Mouse (Mus musculus) lung, postnatal 36 days (tissue): ENCODE measurements around the gene Loxl4.
A peak's percentile ranks its signal among the peaks of the same experiment; 100 is the strongest.

Experiments used
- DNase-seq: peaks from one replicate; pipeline ENCODE4 v3.0.0; 2022; ENCODE audit warnings: mixed read lengths

The Loxl4 gene

DNA sequence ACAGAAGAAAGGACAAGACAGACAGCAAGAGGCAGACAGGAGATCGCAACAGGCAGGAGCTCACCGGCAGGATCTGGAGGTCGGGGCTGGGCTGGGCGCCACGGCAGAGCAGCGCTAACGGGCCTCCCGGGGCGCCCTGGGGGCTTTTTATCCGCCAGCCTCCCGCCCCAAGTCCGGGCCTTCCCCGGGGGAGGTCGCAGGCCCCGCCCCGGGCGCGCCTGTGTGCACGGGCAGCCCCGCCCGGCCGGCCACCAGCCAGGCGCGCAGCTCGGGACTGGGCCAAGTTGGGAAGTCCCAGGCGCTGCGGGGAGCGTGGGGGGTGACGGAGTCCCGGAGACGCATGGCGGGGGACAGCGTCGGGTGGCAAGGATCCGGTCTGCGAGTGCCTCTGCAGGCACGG, at the start of gene Loxl4:
TSS of gene Loxl4 (minus strand) at position 160 of the 400 bp plus-strand sequence.
- DNase-seq = peak; percentile 65

DNA sequence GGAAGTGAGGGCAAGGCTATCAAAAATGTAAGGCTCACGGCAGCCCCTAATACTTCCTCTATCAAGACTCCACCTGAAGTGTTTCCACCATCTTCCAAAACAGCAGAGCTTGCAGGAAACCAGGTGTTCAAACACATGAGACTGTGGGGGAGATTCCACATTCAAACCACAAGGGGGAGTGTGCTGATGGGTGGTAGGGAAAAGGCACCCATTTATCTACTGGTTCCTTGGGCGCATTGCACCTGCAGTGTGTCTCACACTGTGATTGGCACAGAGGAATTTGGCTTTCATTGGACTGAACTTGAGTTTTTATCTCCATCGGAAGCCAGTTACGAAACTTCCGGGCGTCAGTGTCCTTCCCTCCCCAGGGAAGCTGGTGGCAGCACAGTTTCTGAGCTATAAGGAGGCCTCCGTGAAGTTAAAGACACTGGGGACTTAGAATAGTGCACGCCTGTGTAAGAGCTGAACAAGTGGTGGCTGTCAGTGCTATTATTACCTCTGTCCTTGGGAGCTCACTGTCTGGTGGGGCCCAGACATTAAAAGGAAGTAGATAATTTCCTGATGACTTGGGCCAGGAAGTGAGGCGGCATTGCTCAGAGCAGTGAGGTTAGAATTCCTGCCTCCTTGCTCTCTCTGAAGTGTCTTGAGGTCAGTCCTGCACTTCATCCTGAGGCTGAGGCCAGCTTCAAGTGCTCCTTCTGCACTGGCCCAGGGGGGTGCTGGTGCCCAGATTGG, 49.0 kb upstream of the Loxl4 start:
- peak; percentile 56 for DNase-seq

DNA sequence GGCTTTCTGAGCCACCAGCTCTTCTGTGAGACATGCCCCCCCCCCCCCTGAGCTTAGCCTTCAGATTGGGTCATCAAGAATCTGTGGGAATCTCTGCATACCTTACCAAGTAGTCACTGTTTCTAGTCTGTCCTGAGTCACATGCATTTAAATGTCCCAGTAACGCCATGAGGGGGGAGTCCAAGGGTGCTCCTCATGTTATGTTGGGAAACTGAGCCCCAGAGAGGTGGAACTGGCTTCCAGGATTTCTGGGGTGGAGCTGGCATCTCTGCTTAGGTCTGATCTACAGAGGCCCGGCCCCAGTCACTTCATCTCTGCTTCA, 47.6 kb upstream of the Loxl4 start:
- DNase-seq = no peak

DNA sequence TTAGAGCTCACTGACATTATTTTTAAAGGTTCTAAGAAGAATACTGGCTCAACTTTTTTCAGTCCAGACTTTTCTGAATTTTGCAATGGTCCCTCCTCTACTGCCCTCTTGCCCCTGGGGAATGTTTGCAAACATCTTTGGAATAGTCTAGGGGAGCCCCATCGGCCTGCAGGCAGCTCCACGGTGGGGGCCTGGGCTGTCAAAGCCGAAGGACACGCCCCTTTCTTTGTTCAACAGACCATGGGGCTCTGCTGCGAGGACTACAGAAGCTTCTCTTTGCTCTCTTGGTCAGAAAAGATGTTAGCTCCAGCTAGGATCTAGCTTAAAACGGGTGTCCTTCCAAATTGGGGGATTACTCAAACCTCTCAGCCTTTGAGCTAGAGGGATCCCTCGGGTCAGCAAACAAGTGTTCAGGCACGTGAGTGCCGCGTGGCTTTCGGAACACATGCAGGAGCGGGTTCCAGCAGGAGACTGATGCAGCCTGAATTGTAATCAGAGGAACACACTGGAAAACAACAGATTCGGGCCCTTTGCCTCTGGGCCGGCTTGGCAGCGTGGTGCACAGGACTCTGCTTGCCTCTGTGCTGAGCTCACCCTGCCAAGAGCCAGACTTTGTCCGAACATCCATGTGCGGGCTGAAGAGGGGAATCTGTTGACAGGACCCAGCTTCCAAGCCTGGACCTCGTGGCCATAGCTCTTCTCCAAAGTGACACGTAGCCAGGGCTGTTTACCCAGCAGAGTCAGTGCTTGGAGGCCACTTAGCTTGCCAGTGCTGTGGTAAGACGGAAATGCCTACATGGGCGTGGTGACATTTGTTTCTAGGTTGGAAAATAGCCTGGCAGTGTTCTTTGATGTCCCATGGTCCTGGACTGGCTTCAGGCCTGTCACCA, 47.0 kb upstream of the Loxl4 start:
- DNase-seq = peak; percentile 85

DNA sequence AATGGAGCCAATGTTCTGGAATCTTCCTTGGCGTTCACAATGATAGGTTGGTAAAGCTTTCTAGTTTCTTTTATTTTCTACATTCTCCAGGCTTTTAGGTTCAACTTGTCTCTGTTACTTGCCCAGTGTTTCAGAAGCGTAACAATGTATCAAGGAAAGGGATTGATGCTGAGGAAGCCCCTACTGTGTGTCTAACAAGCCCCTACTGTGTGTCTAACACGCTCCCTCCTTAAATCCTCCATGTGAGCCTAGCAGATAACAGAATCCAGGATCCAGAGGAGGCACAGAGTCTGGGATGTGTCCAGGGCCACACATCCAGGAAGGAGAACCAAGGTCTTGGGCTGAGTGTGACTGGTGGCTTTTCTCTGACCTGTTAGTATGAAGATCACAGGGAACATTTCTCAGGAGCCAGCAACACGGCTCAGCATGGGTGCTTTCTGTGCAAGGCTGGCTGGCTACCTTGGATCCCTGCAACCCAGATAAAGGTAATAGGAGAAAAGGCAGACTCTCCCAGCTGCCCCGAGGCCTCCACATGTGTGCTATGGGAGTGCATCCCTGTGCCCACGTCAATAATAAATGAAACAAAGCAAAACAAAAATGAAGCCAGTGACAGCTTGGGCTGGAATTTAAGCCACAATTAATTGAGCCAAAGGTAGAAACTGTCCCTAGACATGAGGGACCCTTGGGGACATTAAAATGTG, 46.0 kb upstream of the Loxl4 start:
- DNase-seq = no peak

DNA sequence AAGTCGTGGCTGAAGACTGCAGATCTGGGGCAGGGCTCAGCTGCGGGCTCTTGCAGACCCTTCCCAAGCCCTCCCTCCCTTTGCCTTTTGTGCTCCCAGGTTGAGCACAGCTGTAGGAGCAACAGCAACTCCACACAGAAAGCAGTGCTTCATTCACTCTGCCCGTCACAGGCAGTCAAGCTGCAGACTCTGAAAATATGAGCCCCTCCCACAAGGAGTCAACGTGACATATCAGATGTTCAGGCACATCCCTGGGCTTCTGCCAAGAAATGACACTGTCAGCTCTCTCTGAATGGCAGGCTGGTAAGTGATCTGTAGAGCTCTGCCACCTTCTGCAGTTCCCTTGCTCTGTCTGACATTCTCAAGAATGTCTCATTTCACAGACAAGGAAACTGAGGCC, 45.2 kb upstream of the Loxl4 start:
- peak; percentile 37 for DNase-seq

DNA sequence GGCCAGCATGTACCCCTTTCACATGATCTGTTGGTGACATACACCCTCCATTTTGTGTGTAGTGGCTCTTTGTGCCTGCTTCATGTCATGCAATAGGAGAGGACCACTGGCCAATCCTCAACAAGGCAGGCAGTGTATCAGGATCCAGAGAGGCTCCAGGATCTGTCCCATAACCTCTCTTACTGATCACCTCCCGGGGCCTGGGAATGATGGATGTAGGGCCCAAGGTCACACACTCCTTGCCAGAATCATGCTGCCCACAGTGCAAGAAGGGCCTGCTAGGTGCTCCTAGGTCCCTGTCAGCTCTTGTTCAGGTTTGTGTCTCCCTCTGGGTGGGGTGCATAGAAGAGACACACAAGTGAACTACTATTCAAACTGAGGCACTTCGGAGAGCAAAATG, 44.7 kb upstream of the Loxl4 start:
- no peak for DNase-seq

DNA sequence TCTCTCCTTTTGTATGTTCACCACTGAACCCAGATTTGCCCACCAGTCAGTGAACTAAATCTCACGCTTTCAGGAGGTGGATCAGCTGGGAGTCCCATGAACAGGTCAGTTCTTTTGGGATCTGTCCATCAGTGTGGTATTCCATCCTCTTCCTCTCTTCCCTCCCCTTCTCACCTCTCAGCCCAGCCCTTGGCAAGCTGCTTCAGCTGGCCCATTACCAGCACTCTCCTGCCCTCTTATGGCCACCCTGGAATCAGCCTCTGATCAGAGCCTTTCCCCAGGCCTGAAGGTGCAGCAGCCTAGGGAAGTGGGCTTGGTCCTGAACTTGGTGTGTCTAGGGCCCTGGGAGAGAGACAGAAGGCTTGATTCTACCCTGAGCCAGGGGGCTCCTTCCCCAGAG, 42.4 kb upstream of the Loxl4 start:
- DNase-seq = peak; percentile 79

DNA sequence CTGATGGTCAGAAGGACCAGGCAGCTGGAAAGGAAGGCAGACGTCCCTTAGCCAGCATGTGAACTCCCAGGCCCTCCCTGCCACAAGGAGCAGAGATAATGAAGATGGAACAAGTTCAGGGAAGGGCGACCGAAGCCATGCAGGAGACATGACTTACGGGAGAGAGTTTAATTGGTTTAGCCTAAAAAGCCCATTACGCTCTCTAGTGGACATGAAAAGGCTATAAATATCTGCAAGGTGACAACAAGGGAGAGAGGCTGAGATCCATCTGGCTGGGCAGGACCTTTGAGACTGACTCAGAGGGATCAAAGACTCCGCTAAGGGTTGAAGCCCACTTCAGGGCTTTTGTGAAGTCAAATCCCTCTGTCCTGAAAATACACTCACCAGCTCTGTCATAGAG, 40.5 kb upstream of the Loxl4 start:
- no peak for DNase-seq

DNA sequence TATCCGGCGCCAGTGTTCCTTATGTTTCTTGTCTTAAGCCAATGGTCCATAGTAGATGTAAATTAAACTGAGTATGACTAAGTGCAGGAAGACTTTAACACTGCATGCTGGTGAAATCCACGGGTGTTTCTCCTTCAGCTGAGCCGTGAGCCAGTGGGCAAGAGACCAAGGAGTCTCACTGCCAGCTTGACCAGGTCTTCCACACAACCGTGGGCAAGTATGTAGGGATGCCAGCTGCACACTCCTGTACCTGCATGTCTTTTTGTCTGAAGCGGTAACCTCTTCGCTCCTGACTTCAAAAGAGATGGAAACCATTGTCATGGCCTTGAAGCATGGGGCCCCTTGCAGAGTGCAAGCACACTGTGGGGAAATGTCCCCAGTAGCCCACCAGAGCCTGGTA, 39.8 kb upstream of the Loxl4 start:
- no peak for DNase-seq

DNA sequence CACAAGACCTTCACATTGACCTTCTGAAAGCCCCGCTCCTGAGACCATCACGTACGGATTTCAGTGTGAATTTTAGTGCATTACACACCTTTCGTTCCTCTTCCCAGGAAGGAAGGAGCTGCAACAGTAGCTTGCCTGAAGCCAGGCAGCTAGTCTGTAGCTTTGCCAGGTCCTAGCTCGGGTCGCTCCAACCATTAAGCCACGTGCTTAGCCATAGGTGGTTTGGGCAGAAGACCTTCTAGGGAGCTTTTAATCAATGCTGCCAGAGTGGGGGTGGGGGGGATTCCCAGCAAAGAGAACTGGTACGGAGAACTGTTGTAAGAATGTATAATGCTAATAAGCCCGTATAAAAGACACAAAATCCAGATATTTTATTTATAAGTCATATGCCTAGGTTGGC, 27.6 kb upstream of the Loxl4 start:
- DNase-seq = no peak

DNA sequence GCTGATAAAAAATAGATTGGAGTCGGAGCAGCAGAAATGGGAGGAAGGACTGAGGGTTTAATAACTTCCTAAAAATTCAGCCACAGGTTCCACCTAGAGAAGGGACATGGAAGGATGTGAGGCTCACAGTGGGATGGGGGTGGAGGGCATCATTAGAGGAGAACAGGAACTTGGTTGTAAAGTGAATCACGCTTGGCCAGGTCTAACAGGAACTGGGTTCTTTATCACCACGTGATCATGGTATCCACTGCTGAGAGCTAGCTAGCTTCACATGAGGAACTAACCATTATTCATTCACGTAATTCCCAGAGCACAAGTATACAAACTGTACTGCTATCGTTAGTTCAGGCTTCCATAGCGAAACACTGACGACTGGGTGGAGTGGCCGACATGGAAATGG, 26.9 kb upstream of the Loxl4 start:
- DNase-seq = no peak

DNA sequence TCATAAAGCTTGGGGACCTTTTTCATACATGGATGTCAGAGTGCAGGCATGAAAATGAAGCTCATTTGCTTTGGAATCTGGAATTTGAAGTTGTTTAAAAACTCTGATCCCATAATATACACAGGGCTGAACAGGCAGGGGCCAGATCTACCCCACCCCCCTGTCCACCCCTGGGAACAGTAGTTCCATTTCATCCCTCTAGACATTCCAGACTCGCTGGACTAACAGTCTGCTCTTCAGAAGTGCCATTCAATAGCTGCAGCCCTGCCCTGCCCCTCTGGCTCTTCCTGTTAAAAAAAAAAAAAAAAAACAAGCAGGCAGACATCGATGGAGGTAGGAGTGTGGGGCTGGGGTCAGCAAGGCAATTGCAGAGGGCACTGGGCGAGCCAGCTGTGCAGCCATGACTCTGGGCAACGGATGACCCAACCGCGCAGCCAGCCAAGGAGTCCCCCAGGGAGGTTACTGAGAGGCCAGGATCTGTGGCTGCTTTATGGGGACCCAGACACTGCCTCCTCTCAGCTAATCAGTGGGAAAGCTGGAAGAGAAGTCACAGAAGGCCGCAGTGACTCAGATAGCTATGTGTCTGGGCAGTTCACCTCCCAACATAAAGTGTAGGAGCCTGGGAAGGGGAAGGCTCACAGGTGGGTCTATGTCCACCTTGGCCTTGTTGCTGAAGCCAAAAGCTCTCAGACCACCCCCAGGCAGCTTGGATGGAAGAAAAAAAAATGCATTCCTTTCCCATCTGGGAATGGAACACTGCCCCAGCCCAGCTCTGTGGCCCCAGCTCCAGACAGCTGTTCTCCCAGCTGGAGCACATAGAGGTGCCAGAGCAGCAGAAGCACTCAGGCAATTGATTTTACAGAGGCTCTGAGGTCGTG, 26.2 kb upstream of the Loxl4 start:
- peak; percentile 42 for DNase-seq

DNA sequence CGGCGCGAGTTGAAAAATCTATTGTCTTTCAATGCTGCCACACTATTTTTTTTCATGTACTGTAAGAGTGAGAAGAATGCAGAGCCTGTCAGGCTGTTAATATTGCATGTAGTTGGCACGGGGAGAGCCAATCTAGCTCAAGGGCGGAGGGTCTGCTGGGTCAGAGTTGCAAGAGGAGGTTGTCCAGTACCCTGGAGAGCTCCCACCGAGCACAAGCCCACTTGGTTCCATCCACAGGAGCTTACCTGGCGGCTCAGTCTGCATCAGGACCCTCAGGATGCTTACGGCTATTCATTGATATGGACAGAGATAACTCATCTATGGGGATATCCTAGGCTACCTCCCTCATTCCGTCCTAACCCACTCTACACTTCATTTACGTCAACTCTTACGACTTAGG, 24.0 kb upstream of the Loxl4 start:
- DNase-seq = no peak

DNA sequence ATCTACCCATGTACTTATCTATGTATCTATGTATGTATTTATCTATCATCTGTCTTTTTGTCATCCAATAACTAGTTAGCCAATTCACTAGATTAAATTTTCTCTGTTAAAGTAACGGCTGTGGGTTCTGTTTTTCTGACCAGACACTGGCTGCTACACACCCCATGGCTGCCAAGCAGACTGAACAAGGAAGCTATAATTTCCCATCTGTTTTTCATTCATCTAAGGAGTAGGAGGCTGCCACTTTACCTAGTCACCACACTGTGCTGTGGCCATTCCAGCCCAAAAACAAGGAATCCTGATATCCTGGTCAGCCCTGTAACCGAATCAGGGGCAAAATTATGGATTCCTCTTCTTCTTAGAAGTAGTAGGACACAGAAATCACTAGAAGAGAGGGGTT, 21.0 kb upstream of the Loxl4 start:
- no peak for DNase-seq

DNA sequence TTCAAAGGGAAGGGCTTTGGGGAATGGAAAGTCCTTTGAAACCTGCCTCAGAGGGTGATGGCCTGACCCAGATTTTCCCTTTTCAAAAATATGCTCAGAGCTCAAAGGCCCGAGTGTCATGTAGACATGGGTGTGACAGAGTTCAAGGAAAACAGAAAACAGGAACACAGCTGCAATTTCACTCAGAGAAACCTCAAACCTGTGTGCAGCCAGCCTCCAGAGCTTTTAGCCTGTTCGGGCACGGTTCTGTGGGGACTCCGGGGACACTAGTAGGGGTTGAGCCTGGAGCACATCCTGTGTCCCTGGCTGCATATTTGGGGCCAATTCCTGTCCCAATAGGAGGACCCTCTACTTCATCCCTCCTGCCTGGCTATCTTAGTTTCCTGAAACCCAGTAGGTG, 19.7 kb upstream of the Loxl4 start:
- no peak for DNase-seq

DNA sequence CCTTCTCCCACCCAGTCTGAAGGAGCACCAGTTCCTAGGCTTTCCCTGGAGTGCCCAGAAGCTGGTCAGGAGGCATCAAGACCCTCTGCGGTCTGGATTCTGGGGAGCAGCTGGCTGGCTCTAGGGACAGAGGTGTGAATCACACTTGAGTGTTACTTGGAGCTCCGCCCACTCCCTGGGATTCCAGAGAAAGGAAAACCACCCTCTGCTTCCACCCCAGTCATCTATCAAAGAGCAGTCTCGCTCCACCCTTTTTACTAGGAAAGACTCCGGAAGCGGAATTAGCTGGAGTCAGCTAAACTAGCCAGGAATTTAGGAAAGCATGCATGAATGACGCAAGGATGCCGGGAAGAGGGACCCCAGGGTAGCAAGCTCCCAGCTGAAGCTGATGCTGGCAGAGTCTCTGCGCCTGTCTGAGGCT, 18.9 kb upstream of the Loxl4 start:
- peak; percentile 53 for DNase-seq

DNA sequence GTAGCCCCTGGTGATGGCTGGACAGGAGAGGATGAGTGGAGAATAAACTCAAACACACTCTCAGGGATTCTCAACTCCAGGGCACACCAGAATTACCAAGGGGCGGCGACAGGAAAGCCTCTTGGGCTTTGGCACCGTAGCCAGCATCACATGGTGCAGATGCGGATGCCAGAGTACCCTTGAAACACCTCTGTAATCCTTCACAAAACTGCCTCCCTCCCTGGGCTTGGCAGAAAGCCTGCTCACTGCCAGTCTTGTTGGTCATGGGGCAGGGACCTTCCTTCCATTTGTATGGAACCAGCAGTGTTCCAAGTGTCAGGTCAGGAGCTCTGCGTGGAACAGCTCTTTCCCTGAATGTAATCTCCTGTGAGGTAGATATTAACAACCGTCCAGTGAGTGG, 15.5 kb upstream of the Loxl4 start:
- DNase-seq = peak; percentile 27

DNA sequence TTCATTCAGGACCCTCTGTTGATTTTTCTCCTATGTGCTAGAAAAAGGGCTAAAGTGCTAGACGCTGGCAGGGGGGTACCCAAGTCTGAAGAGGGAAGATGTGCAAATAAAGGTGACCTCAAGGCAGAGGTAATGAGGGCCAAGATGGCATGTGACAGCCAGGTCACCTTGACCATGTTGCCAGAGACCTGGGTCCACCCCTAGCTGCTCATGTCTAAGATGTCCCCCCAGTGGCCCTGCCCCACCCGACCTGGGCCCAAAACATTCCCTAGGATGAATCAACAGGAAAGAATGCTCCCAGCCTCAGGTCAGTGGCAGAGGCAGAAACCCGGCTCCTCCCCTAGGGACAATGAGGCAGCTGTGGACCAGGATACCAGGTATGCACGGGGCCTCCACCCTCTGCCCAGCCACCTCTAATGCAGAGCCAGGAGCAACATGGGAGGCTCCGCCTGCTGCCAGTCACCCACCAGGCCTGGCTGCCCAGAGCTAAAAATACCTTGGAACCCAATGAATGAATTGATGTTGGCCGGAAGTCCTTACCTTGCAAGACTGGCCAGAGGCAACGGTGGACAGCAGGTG, 1.1 kb upstream of the Loxl4 start:
- no peak for DNase-seq

DNA sequence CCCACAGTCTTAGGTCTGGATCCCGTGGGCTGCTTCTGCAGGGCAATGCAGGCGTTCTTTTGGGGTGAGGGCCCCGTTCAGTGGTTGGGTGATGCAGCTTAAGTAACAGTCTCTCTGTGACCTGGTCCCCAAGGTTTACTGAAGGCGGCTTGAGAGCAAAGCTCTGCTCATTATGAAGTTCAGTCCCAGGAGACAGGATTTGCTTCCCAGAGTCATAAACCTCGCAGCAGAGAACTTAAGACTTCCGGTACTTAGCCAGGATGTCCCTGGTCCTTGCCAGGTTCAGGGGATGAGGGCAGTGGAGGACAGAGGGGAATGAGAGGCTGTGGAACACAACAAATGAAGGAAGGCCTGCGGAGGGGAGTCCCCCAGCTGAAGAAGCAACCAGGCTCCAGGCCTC, 503 bp upstream of the Loxl4 start:
- no peak for DNase-seq

DNA sequence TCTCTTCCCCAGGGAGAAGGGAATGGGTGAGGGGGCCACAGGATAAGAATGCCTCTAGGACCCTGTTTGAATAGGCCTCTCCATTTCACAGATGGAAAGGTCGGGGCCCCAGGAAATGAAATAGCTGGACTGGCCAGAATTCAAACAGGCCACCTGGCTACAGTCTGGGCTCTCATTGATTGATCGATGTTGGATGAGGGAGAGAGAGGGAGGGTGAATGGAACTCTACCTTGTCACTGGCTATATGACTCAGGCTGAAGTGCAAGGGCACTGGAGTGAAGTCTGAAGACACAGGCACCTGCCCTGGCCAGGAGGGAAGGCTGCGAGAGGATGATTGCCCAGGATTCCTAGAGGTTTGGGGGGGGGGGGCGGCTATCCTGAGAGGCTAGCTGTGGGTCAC, 867 bp downstream of the Loxl4 start:
- no peak for DNase-seq

DNA sequence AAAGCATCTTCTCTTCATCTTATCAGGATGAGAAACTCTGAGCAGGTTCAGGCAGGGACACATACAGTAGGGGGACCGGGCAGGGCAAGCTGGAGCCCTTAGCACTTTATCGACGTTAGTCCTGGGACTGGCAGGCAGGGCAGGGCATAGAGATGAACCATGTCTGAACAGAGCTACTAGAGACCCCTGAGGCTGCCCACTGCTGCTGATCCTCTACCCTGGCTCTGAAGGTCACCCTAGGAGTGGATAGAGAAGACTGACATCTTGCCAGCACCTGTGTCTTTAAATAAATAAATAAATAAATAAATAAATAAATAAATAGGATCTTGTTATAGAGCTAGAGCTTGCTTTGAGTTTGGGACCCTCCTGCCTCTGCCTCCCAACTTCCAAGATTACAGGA, 2.9 kb downstream of the Loxl4 start:
- no peak for DNase-seq

DNA sequence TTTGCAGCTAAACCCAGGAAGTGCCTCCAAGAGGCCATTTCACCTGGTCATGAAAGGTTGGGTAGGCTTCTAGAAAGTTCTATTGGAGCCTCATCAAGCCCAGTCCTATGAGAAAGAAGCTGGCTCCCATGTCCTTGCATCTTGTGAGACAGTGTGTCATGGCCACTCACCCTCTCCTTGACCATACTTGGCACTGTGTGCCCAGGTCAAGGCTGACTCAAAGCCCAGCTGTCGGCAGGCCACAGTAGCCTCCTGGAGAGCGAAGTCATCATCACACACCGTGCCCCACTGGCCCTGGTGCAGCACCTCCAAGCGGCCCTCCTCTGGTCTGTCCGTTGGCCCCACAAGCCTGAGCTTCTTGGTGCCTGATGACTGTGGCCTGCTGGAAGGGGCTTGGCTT, 4.5 kb downstream of the Loxl4 start:
- DNase-seq = no peak
